Mouse (Mus musculus) forebrain, embryonic 12.5 days (tissue): ENCODE measurements around the gene Ube2j2. TPM values are rescaled to one million over a fixed set of nuclear protein-coding genes. Genes with fewer than 3 reads are reported as not detected.
A peak's percentile ranks its signal among the peaks of the same experiment; 100 is the strongest.

Experiments used
- ATAC-seq: fragments of 200-750 bp; cut with Nextera tagmentation; 2 replicates; pipeline ENCODE4 v1.8.0; 2017; ENCODE audit warnings: moderate TSS enrichment; ENCODE audit not compliant: low FRiP score
- H3K27ac ChIP-seq: fragments of 300-500 bp; sonication (generic); 2 replicates; pipeline ENCODE4 v1.5.1; 2016; ENCODE audit warnings: mild to moderate bottlenecking
- H3K27me3 ChIP-seq: fragments of 300-500 bp; sonication (generic); 2 replicates; pipeline ENCODE4 v1.6.1; 2016; ENCODE audit warnings: mild to moderate bottlenecking
- H3K36me3 ChIP-seq: fragments of 300-500 bp; sonication (generic); replicated peaks from 2 replicates; pipeline ENCODE4 v1.6.1; 2016; ENCODE audit warnings: mild to moderate bottlenecking
- H3K4me1 ChIP-seq: fragments of 300-500 bp; sonication (generic); 2 replicates; pipeline ENCODE4 v1.6.1; 2016
- H3K4me2 ChIP-seq: fragments of 300-500 bp; sonication (generic); 2 replicates; pipeline ENCODE4 v1.6.1; 2016; ENCODE audit warnings: mild to moderate bottlenecking, moderate library complexity
- H3K4me3 ChIP-seq: fragments of 300-500 bp; sonication (generic); replicated peaks from 2 replicates; pipeline ENCODE4 v1.5.1; 2016; ENCODE audit warnings: mild to moderate bottlenecking
- H3K9ac ChIP-seq: fragments of 300-500 bp; sonication (generic); 2 replicates; pipeline ENCODE4 v1.6.1; 2016; ENCODE audit warnings: mild to moderate bottlenecking
- H3K9me3 ChIP-seq: fragments of 300-500 bp; sonication (generic); 2 replicates; pipeline ENCODE4 v1.6.1; 2016
- WGBS: fragments of 180-500 bp; shearing (Covaris S2); methylation state at CpG from one replicate; pipeline ENCODE4 v1.1.7; 2016; 5-methylcytosine and 5-hydroxymethylcytosine counted together
- polyA plus RNA-seq: library from polyadenylated mRNA; unstranded; fragments of >200 nt; fragmentation: Nextera tagmentation; extraction: Ambion mirVana; gene quantifications from 2 replicates; pipeline ENCODE4 v1.2.1, GENCODE M21; 2016

Gene Ube2j2
- polyA plus RNA-seq = 154 and 159 TPM in 2 replicates

- Histone ChIP-seq H3K36me3 (peaks cover 24% of the 10 kb centered on the region), H3K4me1 (peaks cover 18% of the 10 kb centered on the region), H3K9ac (peak within 1 kb of the TSS; percentile 95), H3K4me2 (peak within 1 kb of the TSS; percentile 95), H3K4me3 (peak within 1 kb of the TSS; percentile 99), H3K27ac (peak within 1 kb of the TSS; percentile 82), H3K9me3 (no peaks in the 10 kb centered on the region), H3K27me3 (peaks cover 7% of the 10 kb centered on the region; the same call in 1 of the 2 replicates)
- under 1% methylated on average over 85 of the region's 85 CpGs for WGBS
- ATAC-seq = peak; percentile 99
These were observed at the start of gene Ube2j2 for GRCm38 (mm10) chr4:155943534-155944249. TSS of gene Ube2j2 (plus strand) at chr4:155943831.

DNA sequence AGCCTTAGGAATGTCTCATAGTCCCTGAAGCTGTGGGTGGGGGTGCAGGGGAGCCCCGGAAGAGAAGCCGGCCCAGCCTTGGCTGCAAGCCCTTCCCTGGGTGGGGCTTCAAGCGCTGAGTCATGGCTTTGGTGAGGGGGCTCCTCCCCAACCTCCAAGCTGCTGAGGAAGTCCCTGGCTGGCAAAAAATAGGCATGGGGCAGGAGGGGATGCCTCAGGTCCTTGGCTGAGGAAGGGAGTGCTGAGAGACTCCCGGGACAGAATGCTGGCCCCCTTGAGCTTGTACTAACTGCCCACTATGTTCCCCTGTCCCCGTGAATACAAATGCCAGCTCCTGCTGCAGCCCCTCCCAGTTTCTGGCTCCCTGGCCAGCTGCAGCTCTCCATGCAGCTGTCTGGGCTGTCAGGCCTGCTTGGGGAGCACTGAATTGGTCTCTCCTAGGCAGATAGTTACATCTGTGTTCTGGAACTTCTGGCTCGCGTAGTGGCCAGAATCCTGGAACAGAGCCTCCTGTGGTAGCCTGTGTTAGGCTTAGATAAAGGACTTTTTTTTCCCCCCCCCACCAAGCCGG is 49.2 kb upstream of the Ube2j2 start:
- Histone ChIP-seq H3K27me3 (no peaks in the 10 kb centered on the region), H3K4me3 (peak overlapping the region; percentile 93), H3K4me2 (peak overlapping the region; percentile 99), H3K27ac (no peak overlapping the region), H3K36me3 (peaks cover 40% of the 10 kb centered on the region), H3K9ac (peak overlapping the region; percentile 92), H3K4me1 (peaks cover 50% of the 10 kb centered on the region), H3K9me3 (no peaks in the 10 kb centered on the region)
- 31% methylated on average over 8 of the region's 8 CpGs for WGBS
- ATAC-seq = no peak

DNA sequence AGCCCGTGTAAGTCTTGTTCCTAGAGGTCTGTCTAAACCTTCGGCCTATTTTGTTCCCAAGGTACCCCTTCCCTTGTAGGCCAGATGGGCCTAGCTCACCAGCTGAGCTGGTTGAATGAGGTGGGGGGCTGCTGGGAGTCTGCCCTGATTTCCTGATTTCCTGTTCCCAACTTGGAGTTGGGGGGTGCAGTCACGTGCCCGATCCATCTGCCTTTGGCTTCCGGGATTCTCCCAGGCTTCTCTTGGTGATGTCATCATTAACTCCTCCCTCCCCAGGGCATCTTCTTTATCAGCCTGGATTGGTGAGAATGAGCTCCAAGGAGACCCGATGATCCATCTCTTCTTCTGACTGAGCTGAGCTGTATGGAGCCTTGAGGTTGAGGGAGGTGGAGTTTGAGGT is 48.4 kb upstream of the Ube2j2 start:
- Histone ChIP-seq H3K27ac (no peak overlapping the region), H3K9ac (peak overlapping the region; percentile 92; the same call in 1 of the 2 replicates), H3K27me3 (no peaks in the 10 kb centered on the region), H3K4me1 (peaks cover 46% of the 10 kb centered on the region), H3K4me3 (peak overlapping the region; percentile 93; the same call in 1 of the 2 replicates), H3K36me3 (peaks cover 40% of the 10 kb centered on the region), H3K9me3 (no peaks in the 10 kb centered on the region), H3K4me2 (peak overlapping the region; percentile 99)
- ATAC-seq = no peak
- WGBS = 44% methylated on average over 6 of the region's 6 CpGs

DNA sequence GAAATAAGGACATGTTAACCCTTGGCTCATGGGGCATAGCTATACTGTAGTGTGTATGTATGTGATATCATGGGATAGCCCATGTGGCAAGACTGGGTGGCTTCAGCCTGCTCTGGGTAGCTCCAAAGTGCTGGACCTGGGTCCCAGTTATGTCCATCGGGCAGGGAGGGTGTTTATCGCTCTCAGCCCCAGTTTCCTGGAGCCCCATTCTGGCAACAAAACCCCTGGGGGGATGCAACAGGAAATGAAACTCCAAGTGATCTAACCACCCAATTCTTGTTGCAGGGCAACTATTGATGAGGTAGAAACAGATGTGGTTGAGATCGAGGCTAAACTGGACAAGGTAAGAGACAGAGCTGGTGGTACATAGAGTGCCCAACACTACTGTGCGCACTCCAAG is 47.8 kb upstream of the Ube2j2 start:
- Histone ChIP-seq H3K9me3 (no peaks in the 10 kb centered on the region), H3K9ac (no peak overlapping the region), H3K36me3 (peaks cover 45% of the 10 kb centered on the region), H3K4me3 (no peak overlapping the region), H3K27ac (no peak overlapping the region), H3K27me3 (no peaks in the 10 kb centered on the region), H3K4me1 (peaks cover 40% of the 10 kb centered on the region), H3K4me2 (no peak overlapping the region)
- ATAC-seq = no peak
- 98% methylated on average over 4 of the region's 4 CpGs for WGBS

DNA sequence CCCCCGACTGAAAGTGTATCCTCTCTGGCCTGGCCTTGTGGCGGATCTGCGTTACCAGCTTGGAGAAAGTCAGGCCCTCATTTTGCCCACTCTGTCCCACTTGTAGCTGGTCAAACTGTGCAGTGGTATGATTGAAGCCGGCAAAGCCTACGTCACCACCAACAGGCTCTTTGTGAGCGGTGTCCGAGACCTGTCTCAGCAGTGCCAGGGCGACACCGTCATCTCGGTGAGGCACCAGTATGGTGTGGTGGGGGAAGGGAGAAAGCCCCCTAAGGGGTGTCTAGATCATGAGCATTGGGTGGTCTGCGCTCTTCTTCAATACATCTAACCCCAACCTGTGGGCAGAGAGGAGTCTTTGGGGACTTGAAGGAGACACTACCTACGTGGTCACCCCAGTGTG is 47.2 kb upstream of the Ube2j2 start:
- ATAC-seq = no peak
- peaks cover 35% of the 10 kb centered on the region for H3K4me1 ChIP-seq
- H3K27ac ChIP-seq = no peak overlapping the region
- no peak overlapping the region for H3K4me2 ChIP-seq
- no peak overlapping the region for H3K9ac ChIP-seq
- H3K27me3 ChIP-seq = no peaks in the 10 kb centered on the region
- H3K9me3 ChIP-seq = no peaks in the 10 kb centered on the region
- H3K4me3 ChIP-seq = no peak overlapping the region
- 98% methylated on average over 12 of the region's 12 CpGs for WGBS
- H3K36me3 ChIP-seq = peaks cover 52% of the 10 kb centered on the region

GRCm38 (mm10) chr4:155898318-155898717 is 45.3 kb upstream of the Ube2j2 start:
- H3K4me3 ChIP-seq = no peak overlapping the region
- no peak for ATAC-seq
- H3K9ac ChIP-seq = no peak overlapping the region
- no peak overlapping the region for H3K27ac ChIP-seq
- H3K27me3 ChIP-seq = no peaks in the 10 kb centered on the region
- H3K4me2 ChIP-seq = no peak overlapping the region
- H3K4me1 ChIP-seq = peaks cover 27% of the 10 kb centered on the region
- no peaks in the 10 kb centered on the region for H3K9me3 ChIP-seq
- peaks cover 70% of the 10 kb centered on the region for H3K36me3 ChIP-seq
- WGBS = 95% methylated on average over 2 of the region's 2 CpGs

GRCm38 (mm10) chr4:155899355-155899754 is 44.3 kb upstream of the Ube2j2 start:
- no peaks in the 10 kb centered on the region for H3K27me3 ChIP-seq
- no peak overlapping the region for H3K27ac ChIP-seq
- H3K4me1 ChIP-seq = peaks cover 17% of the 10 kb centered on the region
- no peak overlapping the region for H3K9ac ChIP-seq
- no peaks in the 10 kb centered on the region for H3K9me3 ChIP-seq
- 96% methylated on average over 7 of the region's 7 CpGs for WGBS
- ATAC-seq = no peak
- H3K4me3 ChIP-seq = no peak overlapping the region
- H3K4me2 ChIP-seq = no peak overlapping the region
- peaks cover 81% of the 10 kb centered on the region for H3K36me3 ChIP-seq

DNA sequence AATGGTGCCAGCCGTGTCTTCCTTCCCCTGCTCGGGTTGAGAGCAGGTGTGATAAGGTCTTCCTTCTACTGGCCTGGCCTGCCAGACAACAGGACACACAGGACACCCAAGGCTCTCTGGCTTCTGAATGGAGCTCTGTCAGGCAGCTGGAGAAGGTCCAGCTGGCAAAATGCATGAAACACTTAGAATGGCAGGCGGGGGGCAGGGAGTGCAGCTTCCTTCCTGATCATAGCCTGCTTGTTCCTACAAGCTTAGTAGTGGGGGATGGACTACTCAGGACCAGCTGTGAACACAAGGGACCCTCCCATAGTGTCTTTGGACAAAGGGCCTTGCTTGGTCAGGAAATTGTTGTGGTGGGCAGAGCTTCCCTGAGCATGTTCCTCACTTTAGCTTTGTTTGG is 42.4 kb upstream of the Ube2j2 start:
- H3K27me3 ChIP-seq = no peaks in the 10 kb centered on the region
- no peak for ATAC-seq
- 86% methylated on average over 3 of the region's 3 CpGs for WGBS

GRCm38 (mm10) chr4:155903246-155903645 is 40.4 kb upstream of the Ube2j2 start:
- no peak for ATAC-seq
- Histone ChIP-seq H3K9me3 (no peaks in the 10 kb centered on the region), H3K4me2 (no peak overlapping the region), H3K4me3 (no peak overlapping the region), H3K27ac (no peak overlapping the region), H3K9ac (no peak overlapping the region), H3K4me1 (no peaks in the 10 kb centered on the region), H3K36me3 (peaks cover 91% of the 10 kb centered on the region), H3K27me3 (no peaks in the 10 kb centered on the region)
- 96% methylated on average over 13 of the region's 13 CpGs for WGBS

More for the DNA sequence above, 42.4 kb upstream of the Ube2j2 start:
- no peak overlapping the region for H3K27ac ChIP-seq
- H3K9ac ChIP-seq = no peak overlapping the region
- peaks cover 93% of the 10 kb centered on the region for H3K36me3 ChIP-seq
- H3K9me3 ChIP-seq = no peaks in the 10 kb centered on the region
- no peak overlapping the region for H3K4me3 ChIP-seq
- no peak overlapping the region for H3K4me2 ChIP-seq
- H3K4me1 ChIP-seq = no peaks in the 10 kb centered on the region

- Histone ChIP-seq H3K27ac (no peak overlapping the region), H3K9me3 (no peaks in the 10 kb centered on the region), H3K27me3 (no peaks in the 10 kb centered on the region), H3K36me3 (peaks cover 79% of the 10 kb centered on the region), H3K4me2 (no peak overlapping the region), H3K4me1 (no peaks in the 10 kb centered on the region), H3K4me3 (no peak overlapping the region), H3K9ac (no peak overlapping the region)
- WGBS = 97% methylated on average over 12 of the region's 13 CpGs
- ATAC-seq = no peak
These were observed 39.1 kb upstream of the Ube2j2 start for GRCm38 (mm10) chr4:155904318-155905102.

DNA sequence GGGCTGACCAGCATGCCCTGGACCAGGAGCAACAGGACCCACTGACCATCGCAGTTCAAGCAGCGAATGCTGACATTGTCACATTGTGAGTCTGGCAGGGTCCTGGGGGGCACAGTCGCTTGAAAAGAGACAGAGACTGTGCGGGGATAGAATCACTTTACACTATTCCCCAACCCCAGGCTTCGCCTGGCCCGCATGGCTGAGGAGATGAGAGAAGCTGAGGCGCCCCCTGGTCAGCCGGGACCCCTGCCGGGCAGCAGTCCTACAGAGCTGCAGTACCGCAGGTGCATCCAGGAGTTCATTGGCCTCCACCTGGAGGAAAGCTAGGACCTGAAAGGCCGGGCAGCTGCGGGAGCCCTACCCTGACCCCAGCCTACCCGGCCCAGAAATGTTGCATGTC is 38.0 kb upstream of the Ube2j2 start:
- WGBS = 83% methylated on average over 13 of the region's 13 CpGs
- H3K9ac ChIP-seq = no peak overlapping the region
- H3K4me3 ChIP-seq = no peak overlapping the region
- H3K27ac ChIP-seq = no peak overlapping the region
- H3K4me1 ChIP-seq = no peaks in the 10 kb centered on the region
- ATAC-seq = no peak
- H3K36me3 ChIP-seq = peaks cover 67% of the 10 kb centered on the region
- no peaks in the 10 kb centered on the region for H3K27me3 ChIP-seq
- H3K4me2 ChIP-seq = no peak overlapping the region
- no peaks in the 10 kb centered on the region for H3K9me3 ChIP-seq

GRCm38 (mm10) chr4:155906125-155906524 is 37.5 kb upstream of the Ube2j2 start:
- H3K36me3 ChIP-seq = peaks cover 62% of the 10 kb centered on the region
- WGBS = 90% methylated on average over 9 of the region's 9 CpGs
- no peak for ATAC-seq
- no peak overlapping the region for H3K27ac ChIP-seq
- no peak overlapping the region for H3K4me2 ChIP-seq
- no peaks in the 10 kb centered on the region for H3K27me3 ChIP-seq
- H3K9ac ChIP-seq = no peak overlapping the region
- H3K4me1 ChIP-seq = no peaks in the 10 kb centered on the region
- H3K4me3 ChIP-seq = no peak overlapping the region
- H3K9me3 ChIP-seq = no peaks in the 10 kb centered on the region
